Mouse (Mus musculus) C2C12 (cell line): ENCODE data around the gene Agap3. TPM values are rescaled to one million over a fixed set of nuclear protein-coding genes. Genes with fewer than 3 reads are reported as not detected.
A peak's percentile ranks its signal among the peaks of the same experiment; 100 is the strongest.

Experiments used
- H3K27me3 ChIP-seq: one replicate; pipeline ENCODE4 v1.6.1; 2011; ENCODE audit not compliant: control insufficient read depth, insufficient read depth, insufficient read length
- H3K36me3 ChIP-seq: one replicate; pipeline ENCODE4 v1.6.1; 2011; ENCODE audit not compliant: control insufficient read depth, insufficient read depth
- H3K4me3 ChIP-seq: one replicate; pipeline ENCODE4 v1.5.1; 2011; ENCODE audit warnings: mild to moderate bottlenecking, control low read depth; ENCODE audit not compliant: poor library complexity, insufficient read depth, severe bottlenecking
- H3K79me2 ChIP-seq: one replicate; pipeline ENCODE4 v1.6.1; 2011; ENCODE audit not compliant: control insufficient read depth, insufficient read depth
- H3K79me3 ChIP-seq: one replicate; pipeline ENCODE4 v1.6.1; 2011; ENCODE audit warnings: low read depth, control low read depth
- H3ac ChIP-seq: one replicate; pipeline ENCODE3; 2011; ENCODE audit warnings: low read depth; ENCODE audit not compliant: control insufficient read depth, insufficient read length
- CEBPB ChIP-seq: IDR thresholded peaks from one replicate; pipeline ENCODE4 v1.6.1; 2011; ENCODE audit warnings: low read depth, mild to moderate bottlenecking, control low read depth, moderate library complexity
- CTCF ChIP-seq: IDR thresholded peaks from one replicate; pipeline ENCODE4 v1.5.1; 2011; ENCODE audit not compliant: control insufficient read depth, insufficient read depth, insufficient read length
- FOSL1 ChIP-seq: IDR thresholded peaks from one replicate; pipeline ENCODE4 v1.8.0; 2011; ENCODE audit warnings: mild to moderate bottlenecking, low read length; ENCODE audit not compliant: poor library complexity, insufficient read depth, severe bottlenecking
- MAX ChIP-seq: IDR thresholded peaks from one replicate; pipeline ENCODE4 v1.6.1; 2011; ENCODE audit warnings: mild to moderate bottlenecking, control low read depth
- MYOD1 ChIP-seq: IDR thresholded peaks from one replicate; pipeline ENCODE4 v1.6.1; 2011; ENCODE audit warnings: low read depth; ENCODE audit not compliant: control insufficient read depth, insufficient read length
- MYOG ChIP-seq: IDR thresholded peaks from one replicate; pipeline ENCODE4 v1.6.1; 2011; ENCODE audit not compliant: control insufficient read depth, insufficient read length; ENCODE audit errors: extremely low read depth
- USF1 ChIP-seq: IDR thresholded peaks from one replicate; pipeline ENCODE4 v1.6.1; 2011; ENCODE audit warnings: low read depth, mild to moderate bottlenecking, control low read depth, moderate library complexity
- polyA plus RNA-seq: library from polyadenylated mRNA; unstranded; fragments of >200 nt; fragmentation: generic; extraction: Trizol; gene quantifications from one replicate; pipeline ENCODE4 v1.2.1, GENCODE M21; 2012; ENCODE audit warnings: missing spikeins

Agap3 gene
- polyA plus RNA-seq, 1 experiment, result 119 TPM

DNA sequence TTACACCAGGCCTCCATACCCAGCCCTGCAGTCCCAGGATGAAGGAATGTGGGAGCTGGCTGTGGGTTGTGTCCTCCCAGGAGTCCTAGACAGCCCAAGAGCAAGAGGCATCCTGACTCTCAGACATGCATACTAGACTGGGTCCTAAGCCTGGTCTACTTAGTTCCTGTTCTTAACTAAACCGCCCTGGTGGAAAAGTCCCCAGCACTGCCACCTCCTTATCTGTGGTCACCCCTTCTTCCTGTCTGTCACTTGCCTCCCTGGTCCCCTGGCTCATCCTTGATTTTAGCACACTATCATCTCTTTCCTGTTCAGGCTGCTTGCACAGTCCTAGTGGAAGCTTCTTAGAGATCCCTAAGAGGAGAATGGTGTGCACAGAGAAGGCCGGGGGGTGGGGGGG is 53.5 kb downstream of the Agap3 start:
- Histone ChIP-seq H3K79me3 (no peaks in the 10 kb centered on the region), H3K4me3 (no peak overlapping the region), H3ac (no peak overlapping the region), H3K79me2 (no peaks in the 10 kb centered on the region), H3K36me3 (peaks cover 8% of the 10 kb centered on the region), H3K27me3 (no peaks in the 10 kb centered on the region)
- no peak for TF ChIP-seq CEBPB
- TF ChIP-seq MAX, result no peak

DNA sequence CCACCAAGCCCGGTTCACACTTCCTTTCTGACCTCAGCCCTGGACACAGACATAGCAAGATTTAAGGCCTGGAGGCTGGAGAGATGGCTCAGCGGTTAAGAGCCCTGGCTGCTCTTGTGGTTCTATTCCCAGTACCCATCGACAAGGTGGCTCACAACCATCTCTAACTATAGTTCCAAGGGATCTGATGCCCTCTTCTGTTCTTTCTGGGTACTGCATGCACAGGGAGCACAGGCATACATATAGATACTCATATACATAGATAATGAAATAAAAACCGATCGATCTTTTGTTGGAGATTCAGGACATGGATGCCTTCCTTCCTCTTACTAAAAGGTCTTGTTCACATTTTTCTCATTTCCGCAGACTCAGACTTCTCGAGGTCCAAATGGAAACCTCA is 56.4 kb downstream of the Agap3 start:
- Histone ChIP-seq H3K79me2 (no peaks in the 10 kb centered on the region), H3K4me3 (no peak overlapping the region), H3K79me3 (no peaks in the 10 kb centered on the region), H3K36me3 (no peaks in the 10 kb centered on the region), H3ac (no peak overlapping the region), H3K27me3 (no peaks in the 10 kb centered on the region)
- TF ChIP-seq FOSL1 (no peak), MAX (no peak), CEBPB (no peak), USF1 (no peak), MYOG (no peak), CTCF (no peak), MYOD1 (no peak)

DNA sequence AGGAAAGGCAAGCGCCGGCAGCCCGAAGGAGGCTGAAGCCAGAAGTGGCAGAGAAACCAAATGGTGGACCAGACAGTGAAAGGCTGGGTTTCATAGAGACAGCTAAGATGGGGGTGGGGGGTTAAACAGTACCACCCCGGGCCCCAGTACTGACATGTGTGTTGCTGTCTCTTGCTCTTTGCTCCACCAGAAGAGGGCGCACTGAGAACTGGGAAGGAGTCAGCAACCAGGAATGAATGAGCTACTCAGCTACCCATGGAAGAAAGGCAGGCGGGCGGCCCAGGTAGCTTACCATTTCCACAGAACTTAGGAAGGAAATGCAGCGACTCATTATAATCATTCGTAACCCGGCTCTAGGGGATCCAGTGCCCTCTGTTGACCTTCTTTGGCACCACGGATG is 58.7 kb downstream of the Agap3 start:
- TF ChIP-seq CEBPB, result no peak
- TF ChIP-seq CTCF, result peak; percentile 10
- no peaks in the 10 kb centered on the region for H3K36me3 ChIP-seq
- H3K27me3 ChIP-seq, result no peaks in the 10 kb centered on the region
- no peaks in the 10 kb centered on the region for H3K79me3 ChIP-seq
- H3ac ChIP-seq, result no peak overlapping the region
- H3K4me3 ChIP-seq, result no peak overlapping the region
- H3K79me2 ChIP-seq, result no peaks in the 10 kb centered on the region

- Histone ChIP-seq H3K27me3 (no peaks in the 10 kb centered on the region), H3K36me3 (no peaks in the 10 kb centered on the region), H3K4me3 (no peak overlapping the region), H3K79me2 (no peaks in the 10 kb centered on the region), H3ac (no peak overlapping the region), H3K79me3 (no peaks in the 10 kb centered on the region)
- TF ChIP-seq USF1, result no peak
- TF ChIP-seq MYOD1, result no peak
- TF ChIP-seq CTCF, result no peak
Observed at GRCm38 (mm10) chr5:24512271-24512670, 60.3 kb downstream of the Agap3 start.

- no peaks in the 10 kb centered on the region for H3K79me3 ChIP-seq
- H3K27me3 ChIP-seq, result peaks cover 47% of the 10 kb centered on the region
- no peaks in the 10 kb centered on the region for H3K36me3 ChIP-seq
- TF ChIP-seq MYOD1, result no peak
- TF ChIP-seq MAX, result no peak
- no peak for TF ChIP-seq CEBPB
- no peak for TF ChIP-seq FOSL1
- TF ChIP-seq CTCF, result no peak
- no peak overlapping the region for H3K4me3 ChIP-seq
- no peak overlapping the region for H3ac ChIP-seq
- no peaks in the 10 kb centered on the region for H3K79me2 ChIP-seq
Observed at GRCm38 (mm10) chr5:24521366-24521765, 69.4 kb downstream of the Agap3 start.

GRCm38 (mm10) chr5:24523806-24524205 is 71.8 kb downstream of the Agap3 start:
- H3K79me3 ChIP-seq, result no peaks in the 10 kb centered on the region
- TF ChIP-seq CTCF (no peak), MYOD1 (no peak), MAX (no peak), CEBPB (no peak)
- peaks cover 69% of the 10 kb centered on the region for H3K27me3 ChIP-seq
- no peak overlapping the region for H3K4me3 ChIP-seq
- no peaks in the 10 kb centered on the region for H3K79me2 ChIP-seq
- H3K36me3 ChIP-seq, result no peaks in the 10 kb centered on the region
- no peak overlapping the region for H3ac ChIP-seq

GRCm38 (mm10) chr5:24524522-24524921 is 72.5 kb downstream of the Agap3 start:
- Histone ChIP-seq H3K79me3 (no peaks in the 10 kb centered on the region), H3K4me3 (no peak overlapping the region), H3ac (no peak overlapping the region), H3K36me3 (no peaks in the 10 kb centered on the region), H3K79me2 (no peaks in the 10 kb centered on the region), H3K27me3 (peaks cover 69% of the 10 kb centered on the region)
- TF ChIP-seq FOSL1 (no peak), MYOD1 (no peak), MYOG (no peak), CTCF (no peak), CEBPB (no peak), USF1 (no peak), MAX (no peak)
